Mouse (Mus musculus): ENCODE data around the gene Ltb. TPM values are rescaled to one million over a fixed set of nuclear protein-coding genes. Genes with fewer than 3 reads are reported as not detected.

Ltb gene
- polyA plus RNA-seq, 1 experiment, result not detected

DNA sequence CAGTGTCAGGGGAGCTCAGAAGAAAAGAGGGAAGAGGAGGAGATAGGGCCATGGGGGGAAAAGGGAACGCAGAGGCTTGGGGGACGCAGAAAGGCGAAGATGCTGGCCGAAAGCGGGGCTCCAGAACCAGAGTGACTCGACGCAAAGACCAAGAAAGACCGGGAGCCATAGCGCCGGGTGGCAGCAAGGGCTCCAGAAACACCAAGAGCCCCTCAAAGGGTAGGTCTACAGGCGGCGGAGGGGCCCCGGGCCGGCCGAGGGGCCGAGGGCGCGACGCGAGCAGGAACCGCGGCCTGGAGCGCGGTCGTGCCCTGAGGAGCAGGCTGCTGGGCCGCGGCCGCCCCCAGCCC lies 30.0 kb upstream of the Ltb start:
- no peaks in the 10 kb centered on the region for H3K4me1 ChIP-seq (ENCODE audit: control insufficient read depth, insufficient read depth, low read length)
- peak overlapping the region; percentile 51 for H3K27ac ChIP-seq (ENCODE audit: insufficient read depth, low read length)
- peak overlapping the region; percentile 100 for H3K4me3 ChIP-seq (ENCODE audit: insufficient read depth, low read length)
- no peak for TF ChIP-seq POLR2A (IDR thresholded peaks at IDR 0.05; ENCODE audit: low read depth, low read length)
- TF ChIP-seq CTCF (IDR thresholded peaks at IDR 0.05; ENCODE audit: borderline replicate concordance, insufficient read depth, low read length), result no peak

DNA sequence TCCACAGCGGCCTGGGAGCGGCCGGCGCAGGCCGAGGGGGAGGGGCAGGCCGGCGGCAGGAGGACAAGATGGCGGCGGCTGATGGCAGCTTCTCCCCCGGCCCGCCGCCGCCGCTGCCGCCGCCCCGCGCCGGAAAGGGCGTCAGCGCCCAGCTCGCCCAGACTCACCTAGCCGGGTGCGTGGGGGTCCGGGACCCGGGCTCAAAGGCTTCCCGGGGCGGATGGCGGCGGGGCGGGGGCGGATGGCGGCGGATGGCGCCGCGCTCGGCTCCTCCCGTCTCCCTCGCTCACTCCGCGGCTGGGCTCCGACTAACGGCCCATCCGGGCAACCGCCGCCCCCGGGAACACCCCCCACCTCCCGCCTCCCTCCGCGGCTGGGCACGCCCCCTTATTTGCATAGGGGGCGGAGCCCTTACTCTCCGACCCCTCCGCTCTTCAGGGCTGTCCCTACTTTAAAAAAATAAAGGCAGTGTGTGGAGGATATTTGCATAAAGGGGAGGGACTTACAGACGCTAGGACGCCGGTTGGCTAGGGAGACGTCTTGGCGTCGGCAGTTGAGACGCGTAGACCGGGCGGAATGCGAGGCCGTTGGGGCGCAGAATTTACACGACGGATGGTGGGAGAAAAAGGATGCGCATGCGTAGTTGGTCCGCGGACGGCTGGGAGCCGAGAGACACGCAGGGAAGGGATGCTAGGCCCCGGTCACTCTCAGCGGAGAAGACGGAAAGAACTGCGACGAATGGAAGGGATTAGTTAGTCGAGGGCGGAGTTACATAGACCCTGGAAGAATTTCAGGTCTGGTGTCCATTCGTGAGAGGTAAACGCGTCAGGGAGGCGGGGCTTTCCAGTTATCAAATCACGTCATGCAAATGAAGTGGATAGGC lies 29.4 kb upstream of the Ltb start, which contains the start of gene Prrc2a:
TSS of gene Prrc2a (minus strand) at position 330 of the 883 bp plus-strand sequence.
- TF ChIP-seq CTCF (IDR thresholded peaks at IDR 0.05; ENCODE audit: borderline replicate concordance, insufficient read depth, low read length), result no peak
- TF ChIP-seq POLR2A (IDR thresholded peaks at IDR 0.05; ENCODE audit: low read depth, low read length), result peak; percentile 88
- Histone ChIP-seq H3K27ac (ENCODE audit: insufficient read depth, low read length) (peak within 1 kb of the TSS; percentile 96), H3K4me1 (ENCODE audit: control insufficient read depth, insufficient read depth, low read length) (no peaks in the 10 kb centered on the region), H3K4me3 (ENCODE audit: insufficient read depth, low read length) (peak within 1 kb of the TSS; percentile 100)

DNA sequence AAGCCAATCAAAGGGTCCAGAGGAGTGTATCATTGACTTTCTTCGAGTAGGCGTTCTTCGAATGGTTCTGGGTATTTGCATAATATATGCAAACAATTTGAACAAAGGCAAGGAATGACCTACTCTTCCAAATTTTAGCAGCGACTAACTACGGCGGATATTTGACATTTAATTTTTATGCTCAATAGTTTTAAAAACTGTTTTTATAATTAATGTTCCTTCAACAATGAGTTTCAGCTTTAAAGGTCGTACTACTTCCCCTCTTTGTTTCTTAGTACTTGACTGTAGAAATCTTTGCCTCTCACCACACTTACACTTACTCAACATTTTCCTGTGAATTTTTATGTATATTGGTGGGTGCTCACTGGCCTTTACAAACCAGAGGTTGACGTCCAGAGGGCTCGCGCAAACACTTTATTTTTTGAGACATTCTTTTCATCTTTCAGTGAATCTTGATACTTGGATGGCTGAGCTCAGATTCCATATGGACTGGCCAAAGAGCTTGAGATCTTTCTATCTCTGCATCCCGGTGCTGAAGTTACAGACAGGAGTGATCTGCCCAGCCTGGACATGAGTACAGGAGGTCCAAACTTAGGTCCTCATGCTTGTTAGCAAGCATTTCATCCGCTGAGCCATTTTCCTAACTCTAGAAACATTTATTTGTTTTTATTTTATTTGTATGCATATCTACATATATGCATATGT lies 28.6 kb upstream of the Ltb start:
- peak overlapping the region; percentile 96 for H3K27ac ChIP-seq (ENCODE audit: insufficient read depth, low read length)
- TF ChIP-seq POLR2A (IDR thresholded peaks at IDR 0.05; ENCODE audit: low read depth, low read length) (no peak), CTCF (IDR thresholded peaks at IDR 0.05; ENCODE audit: borderline replicate concordance, insufficient read depth, low read length) (no peak)
- H3K4me3 ChIP-seq (ENCODE audit: insufficient read depth, low read length), result peak overlapping the region; percentile 44
- H3K4me1 ChIP-seq (ENCODE audit: control insufficient read depth, insufficient read depth, low read length), result no peaks in the 10 kb centered on the region

DNA sequence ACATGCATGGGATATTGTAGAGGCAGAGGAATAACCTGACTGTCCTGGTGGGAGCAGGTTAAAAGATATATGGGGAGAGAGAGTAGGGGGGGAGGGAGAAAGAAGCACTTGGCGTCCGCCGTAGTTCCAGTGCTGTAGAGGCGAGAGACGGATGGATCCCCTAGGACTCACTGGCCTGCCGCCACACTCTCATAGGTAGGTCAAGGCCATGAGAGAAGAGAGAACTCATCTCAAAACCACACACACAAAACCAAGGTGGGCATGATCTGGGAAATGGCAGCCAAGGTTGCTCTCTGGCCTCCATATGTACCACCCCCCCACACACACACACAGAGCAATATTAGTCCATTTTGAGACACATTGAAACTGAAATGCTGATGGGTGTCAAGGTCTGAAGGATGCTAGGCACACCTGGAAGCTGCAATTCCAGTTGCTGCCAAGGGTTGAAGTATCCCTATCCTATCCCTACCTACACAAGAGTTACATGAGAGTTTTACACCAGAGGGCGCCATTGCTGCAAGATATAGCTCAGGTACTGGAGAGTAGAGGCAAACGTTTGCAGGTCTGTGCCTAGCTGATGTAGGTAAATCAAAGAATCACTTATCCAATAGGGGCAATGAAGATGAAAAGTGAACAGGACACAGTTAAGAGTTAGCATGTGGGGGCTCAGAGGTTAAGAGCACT lies 27.7 kb upstream of the Ltb start:
- no peaks in the 10 kb centered on the region for H3K4me1 ChIP-seq (ENCODE audit: control insufficient read depth, insufficient read depth, low read length)
- no peak overlapping the region for H3K27ac ChIP-seq (ENCODE audit: insufficient read depth, low read length)
- TF ChIP-seq POLR2A (IDR thresholded peaks at IDR 0.05; ENCODE audit: low read depth, low read length) (no peak), CTCF (IDR thresholded peaks at IDR 0.05; ENCODE audit: borderline replicate concordance, insufficient read depth, low read length) (no peak)
- H3K4me3 ChIP-seq (ENCODE audit: insufficient read depth, low read length), result no peak overlapping the region

DNA sequence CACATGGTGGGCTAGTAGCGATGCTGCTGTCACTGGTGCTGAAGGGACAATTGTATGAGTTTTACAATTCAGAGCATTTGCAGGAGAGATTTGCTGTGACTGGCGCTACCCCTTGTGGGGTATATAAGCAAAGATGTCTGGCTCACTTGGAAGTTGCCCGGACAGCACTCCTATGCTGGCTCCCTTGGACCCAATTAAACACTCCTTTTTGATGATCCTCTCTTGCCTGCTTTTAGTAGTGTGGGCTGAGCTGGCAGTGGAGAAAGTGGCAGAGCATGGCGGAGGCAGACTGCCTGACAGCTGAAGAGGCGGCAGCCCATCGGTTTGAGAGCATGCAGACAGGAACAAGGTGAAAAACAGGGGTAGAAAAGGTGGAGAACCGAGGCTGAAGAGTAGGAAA lies 26.4 kb upstream of the Ltb start:
- TF ChIP-seq POLR2A (IDR thresholded peaks at IDR 0.05; ENCODE audit: low read depth, low read length) (no peak), CTCF (IDR thresholded peaks at IDR 0.05; ENCODE audit: borderline replicate concordance, insufficient read depth, low read length) (no peak)
- Histone ChIP-seq H3K4me1 (ENCODE audit: control insufficient read depth, insufficient read depth, low read length) (no peaks in the 10 kb centered on the region), H3K27ac (ENCODE audit: insufficient read depth, low read length) (no peak overlapping the region), H3K4me3 (ENCODE audit: insufficient read depth, low read length) (no peak overlapping the region)

DNA sequence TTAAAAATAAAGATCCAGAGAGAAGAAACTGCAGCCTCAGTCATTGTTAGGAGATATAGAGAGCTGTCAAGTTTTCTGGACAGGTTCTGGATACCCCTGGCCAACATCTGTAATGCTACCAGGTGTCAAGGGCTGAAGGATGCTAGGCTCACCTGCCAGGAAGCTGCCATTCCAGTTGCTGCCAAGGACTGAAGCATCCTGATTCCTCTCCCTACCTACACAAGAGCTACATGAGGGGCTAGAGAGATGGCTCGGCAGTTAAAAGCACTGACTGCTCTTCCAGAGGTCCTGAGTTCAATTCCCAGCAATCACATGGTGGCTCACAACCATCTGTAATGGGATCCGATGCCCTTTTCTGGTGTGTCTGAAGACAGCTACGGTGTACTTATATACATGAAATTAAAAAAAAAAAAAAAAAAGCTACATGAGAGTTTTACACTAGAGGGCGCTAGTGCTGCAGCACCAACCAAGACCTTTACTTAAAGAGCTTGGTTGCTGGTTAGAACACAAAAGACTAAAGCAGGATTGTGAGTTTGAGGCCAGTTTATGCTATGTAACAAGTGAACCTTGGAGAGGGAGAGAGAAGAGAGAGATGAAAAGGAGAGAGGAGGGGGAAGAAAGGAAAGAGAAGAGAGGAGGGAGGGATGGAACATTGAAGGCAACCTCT lies 25.6 kb upstream of the Ltb start:
- no peaks in the 10 kb centered on the region for H3K4me1 ChIP-seq (ENCODE audit: control insufficient read depth, insufficient read depth, low read length)
- TF ChIP-seq CTCF (IDR thresholded peaks at IDR 0.05; ENCODE audit: borderline replicate concordance, insufficient read depth, low read length) (no peak), POLR2A (IDR thresholded peaks at IDR 0.05; ENCODE audit: low read depth, low read length) (no peak)
- no peak overlapping the region for H3K4me3 ChIP-seq (ENCODE audit: insufficient read depth, low read length)
- H3K27ac ChIP-seq (ENCODE audit: insufficient read depth, low read length), result no peak overlapping the region

DNA sequence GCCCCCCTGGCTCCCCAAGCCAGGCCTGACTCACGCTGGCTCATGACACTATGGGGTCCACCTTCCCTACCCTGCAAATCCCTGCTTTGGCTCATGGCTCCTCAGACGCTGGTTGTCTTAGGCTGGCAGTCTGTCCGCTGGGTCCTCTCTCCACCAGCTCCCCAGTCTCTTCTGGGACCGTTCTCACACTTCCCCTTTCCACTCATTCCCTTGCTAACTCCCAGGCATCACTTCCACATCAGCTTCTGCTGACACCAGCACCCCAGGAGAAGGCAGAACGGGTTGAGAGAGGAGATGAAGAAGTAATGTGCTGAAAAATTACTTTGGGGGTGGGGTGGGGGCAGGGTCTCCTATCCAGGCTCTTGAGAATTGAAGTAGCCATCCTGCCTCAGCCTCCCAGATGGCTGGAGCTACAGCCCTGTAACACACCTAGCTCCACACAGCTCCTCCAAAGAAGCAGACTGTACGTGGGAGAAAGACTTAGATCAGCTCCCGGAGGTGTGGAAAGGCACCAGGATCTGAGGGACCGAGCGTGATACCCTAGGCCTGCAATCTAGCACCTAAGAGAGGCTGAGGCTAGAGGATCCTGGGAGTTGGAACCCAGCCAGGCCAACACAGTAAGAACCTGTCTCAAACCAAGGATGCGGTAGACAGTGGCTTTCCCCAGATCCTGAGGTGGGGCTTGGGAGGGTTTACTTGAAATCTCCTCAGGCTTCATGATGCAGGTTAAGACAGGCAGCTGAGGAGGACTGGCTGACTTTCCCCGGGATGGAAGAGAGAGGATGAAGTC lies 21.6 kb upstream of the Ltb start:
- no peak for TF ChIP-seq CTCF (IDR thresholded peaks at IDR 0.05; ENCODE audit: borderline replicate concordance, insufficient read depth, low read length)
- TF ChIP-seq POLR2A (IDR thresholded peaks at IDR 0.05; ENCODE audit: low read depth, low read length), result no peak
- no peak overlapping the region for H3K4me3 ChIP-seq (ENCODE audit: insufficient read depth, low read length)
- no peak overlapping the region for H3K27ac ChIP-seq (ENCODE audit: insufficient read depth, low read length)
- H3K4me1 ChIP-seq (ENCODE audit: control insufficient read depth, insufficient read depth, low read length), result peaks cover 3% of the 10 kb centered on the region; the same call in 1 of the 2 replicates

DNA sequence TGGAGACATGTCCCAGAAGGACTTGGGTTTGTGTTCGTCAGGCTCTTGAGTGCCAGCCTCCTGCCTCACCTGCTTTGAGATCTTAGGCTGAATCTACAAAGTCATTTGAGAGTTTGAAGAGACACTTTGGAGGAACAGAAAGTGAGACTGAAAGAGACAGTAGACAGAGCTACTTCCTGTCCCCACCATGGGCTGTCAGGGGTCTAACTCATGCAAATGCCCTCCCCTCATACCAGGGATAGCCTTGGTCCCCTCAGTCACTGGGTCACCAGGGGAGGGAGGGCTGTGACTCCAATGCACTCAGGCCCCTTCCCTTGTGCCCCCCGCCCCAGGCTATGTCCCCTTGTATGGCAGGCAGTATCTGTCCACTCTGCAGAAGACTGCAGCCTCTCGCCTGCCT lies 20.9 kb upstream of the Ltb start:
- Histone ChIP-seq H3K4me3 (ENCODE audit: insufficient read depth, low read length) (no peak overlapping the region), H3K27ac (ENCODE audit: insufficient read depth, low read length) (no peak overlapping the region), H3K4me1 (ENCODE audit: control insufficient read depth, insufficient read depth, low read length) (peaks cover 3% of the 10 kb centered on the region; the same call in 1 of the 2 replicates)
- no peak for TF ChIP-seq CTCF (IDR thresholded peaks at IDR 0.05; ENCODE audit: borderline replicate concordance, insufficient read depth, low read length)
- no peak for TF ChIP-seq POLR2A (IDR thresholded peaks at IDR 0.05; ENCODE audit: low read depth, low read length)

All from embryonic fibroblast, embryonic 13.5 days (primary cell).